Mouse (Mus musculus): ENCODE measurements around the gene Scp2. TPM values are rescaled to one million over a fixed set of nuclear protein-coding genes. Genes with fewer than 3 reads are reported as not detected.
A peak's percentile ranks its signal among the peaks of the same experiment; 100 is the strongest.
"Not testable (repeated sequence)": the region's sequence is repeated elsewhere in the genome, so short reads cannot be mapped to it uniquely, and the experiment has no call there.

Scp2 gene
- 189 and 200 TPM in 2 replicates for polyA plus RNA-seq (2015; fragmentation: Nextera tagmentation; extraction: Ambion mirVana)

DNA sequence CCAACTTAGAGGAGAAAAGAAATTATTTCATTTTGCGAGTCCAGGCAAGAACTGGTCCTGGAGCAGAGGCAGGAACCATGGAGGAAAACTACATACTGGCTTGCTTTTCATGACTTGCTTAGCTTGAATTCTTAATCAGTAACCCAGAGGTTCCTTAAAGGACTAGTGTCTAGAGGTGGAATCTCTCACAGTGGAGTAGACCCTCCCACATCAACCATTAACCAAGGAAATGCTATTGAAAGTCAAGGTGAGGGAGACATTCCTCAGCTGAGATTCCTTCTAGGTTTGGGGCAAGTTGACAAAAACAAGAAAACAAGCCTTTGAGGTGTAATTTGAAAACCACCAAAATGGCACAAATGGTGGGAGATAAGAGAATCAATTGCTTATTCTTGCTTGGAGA, at the start of gene Scp2:
Scp2 (minus strand) TSS at position 119 of the 400 bp plus-strand sequence.
- WGBS, result 85% methylated on average over 1 of the region's 1 CpGs
- H3K27ac ChIP-seq (ENCODE audit: low read length), result no peak within 1 kb of the TSS
- no peak within 1 kb of the TSS for H3K4me3 ChIP-seq (ENCODE audit: low read length)
- no peak within 1 kb of the TSS for H3K9ac ChIP-seq (ENCODE audit: low read length)
- peaks cover 4% of the 10 kb centered on the region for H3K9me3 ChIP-seq (replicated peaks; ENCODE audit: control insufficient read depth, low read length)
- H3K4me2 ChIP-seq (ENCODE audit: low read depth, low read length), result no peak within 1 kb of the TSS
- ATAC-seq (replicated peaks; ENCODE audit: extremely low read depth, insufficient read depth, low FRiP score), result no peak
- H3K36me3 ChIP-seq (ENCODE audit: control insufficient read depth, insufficient read depth), result no peaks in the 10 kb centered on the region
- H3K4me1 ChIP-seq (ENCODE audit: control insufficient read depth, insufficient read depth, low read length), result no peaks in the 10 kb centered on the region
- no peaks in the 10 kb centered on the region for H3K27me3 ChIP-seq (ENCODE audit: control insufficient read depth, insufficient read depth, low read length)

GRCm38 (mm10) chr4:108192821-108193323, 48.1 kb upstream of the Scp2 start:
- Histone ChIP-seq H3K27me3 (ENCODE audit: control insufficient read depth, insufficient read depth, low read length) (no peaks in the 10 kb centered on the region), H3K36me3 (ENCODE audit: control insufficient read depth, insufficient read depth) (no peaks in the 10 kb centered on the region), H3K9me3 (replicated peaks; ENCODE audit: control insufficient read depth, low read length) (no peaks in the 10 kb centered on the region), H3K4me3 (ENCODE audit: low read length) (no peak overlapping the region), H3K9ac (ENCODE audit: low read length) (no peak overlapping the region), H3K4me2 (ENCODE audit: low read depth, low read length) (no peak overlapping the region), H3K27ac (ENCODE audit: low read length) (no peak overlapping the region), H3K4me1 (ENCODE audit: control insufficient read depth, insufficient read depth, low read length) (peaks cover 3% of the 10 kb centered on the region; the same call in 1 of the 2 replicates)
- WGBS, result 65% methylated on average over 2 of the region's 2 CpGs
- ATAC-seq (replicated peaks; ENCODE audit: extremely low read depth, insufficient read depth, low FRiP score), result no peak

DNA sequence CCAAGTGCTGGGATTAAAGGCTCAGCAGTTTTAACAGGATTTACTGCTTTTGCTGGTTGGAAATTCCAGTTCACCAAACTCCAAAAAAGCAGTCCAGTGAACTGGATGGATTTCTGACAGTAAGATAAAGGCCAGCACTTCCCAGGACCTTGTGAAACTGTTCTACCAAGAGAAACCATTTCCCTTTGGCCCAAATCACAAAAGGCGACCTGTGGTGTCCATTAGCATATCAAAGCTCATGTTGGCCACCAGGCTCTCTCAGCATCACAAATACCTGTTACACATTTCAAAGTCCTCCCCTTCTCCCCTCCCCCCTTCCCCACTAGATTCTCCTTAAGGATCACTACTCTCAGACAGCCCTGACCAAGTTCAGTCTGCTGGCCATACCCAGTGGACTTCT, 37.5 kb upstream of the Scp2 start:
- no peak for ATAC-seq (replicated peaks; ENCODE audit: extremely low read depth, insufficient read depth, low FRiP score)
- Histone ChIP-seq H3K9me3 (replicated peaks; ENCODE audit: control insufficient read depth, low read length) (no peaks in the 10 kb centered on the region), H3K27ac (ENCODE audit: low read length) (no peak overlapping the region), H3K4me3 (ENCODE audit: low read length) (no peak overlapping the region), H3K36me3 (ENCODE audit: control insufficient read depth, insufficient read depth) (no peaks in the 10 kb centered on the region), H3K9ac (ENCODE audit: low read length) (no peak overlapping the region), H3K27me3 (ENCODE audit: control insufficient read depth, insufficient read depth, low read length) (no peaks in the 10 kb centered on the region), H3K4me1 (ENCODE audit: control insufficient read depth, insufficient read depth, low read length) (no peaks in the 10 kb centered on the region), H3K4me2 (ENCODE audit: low read depth, low read length) (no peak overlapping the region)
- 54% methylated on average over 1 of the region's 1 CpGs for WGBS

DNA sequence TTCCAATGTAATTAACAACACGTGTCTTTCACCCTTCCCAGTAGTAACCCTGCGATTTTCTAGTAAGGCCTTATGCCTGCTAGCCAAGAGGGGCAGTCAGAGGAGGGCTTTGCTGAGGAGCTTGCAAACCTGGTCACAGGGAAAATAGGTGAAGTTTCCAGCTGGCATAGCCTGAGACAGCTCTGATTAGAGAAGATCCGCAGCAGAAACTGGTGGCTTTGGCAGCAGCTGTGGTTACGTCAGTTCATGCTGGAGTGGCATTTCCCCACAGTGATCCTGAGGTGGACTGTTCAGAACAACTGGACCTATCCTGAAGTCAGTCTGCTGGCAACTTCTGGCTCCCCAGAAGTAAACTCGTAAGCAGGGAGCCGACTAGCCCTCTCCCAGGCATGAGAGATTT, 23.3 kb upstream of the Scp2 start:
- no peak for ATAC-seq (replicated peaks; ENCODE audit: extremely low read depth, insufficient read depth, low FRiP score)
- 82% methylated on average over 6 of the region's 6 CpGs for WGBS
- peaks cover 3% of the 10 kb centered on the region; the same call in 1 of the 2 replicates for H3K4me1 ChIP-seq (ENCODE audit: control insufficient read depth, insufficient read depth, low read length)

GRCm38 (mm10) chr4:108166874-108167273, 22.1 kb upstream of the Scp2 start:
- Histone ChIP-seq H3K36me3 (ENCODE audit: control insufficient read depth, insufficient read depth) (0 out of 2 replicates have a peak, but pooled peaks cover 3% of the 10 kb centered on the region), H3K9ac (ENCODE audit: low read length) (no peak overlapping the region), H3K4me2 (ENCODE audit: low read depth, low read length) (no peak overlapping the region), H3K9me3 (replicated peaks; ENCODE audit: control insufficient read depth, low read length) (no peaks in the 10 kb centered on the region), H3K4me3 (ENCODE audit: low read length) (no peak overlapping the region), H3K27ac (ENCODE audit: low read length) (no peak overlapping the region), H3K4me1 (ENCODE audit: control insufficient read depth, insufficient read depth, low read length) (peaks cover 3% of the 10 kb centered on the region; the same call in 1 of the 2 replicates), H3K27me3 (ENCODE audit: control insufficient read depth, insufficient read depth, low read length) (no peaks in the 10 kb centered on the region)
- 68% methylated on average over 4 of the region's 4 CpGs for WGBS
- ATAC-seq (replicated peaks; ENCODE audit: extremely low read depth, insufficient read depth, low FRiP score), result no peak

More for the DNA sequence above, 23.3 kb upstream of the Scp2 start:
- 0 out of 2 replicates have a peak, but pooled peaks cover 3% of the 10 kb centered on the region for H3K36me3 ChIP-seq (ENCODE audit: control insufficient read depth, insufficient read depth)
- H3K27ac ChIP-seq (ENCODE audit: low read length), result no peak overlapping the region
- no peak overlapping the region for H3K9ac ChIP-seq (ENCODE audit: low read length)
- H3K9me3 ChIP-seq (replicated peaks; ENCODE audit: control insufficient read depth, low read length), result no peaks in the 10 kb centered on the region
- H3K27me3 ChIP-seq (ENCODE audit: control insufficient read depth, insufficient read depth, low read length), result no peaks in the 10 kb centered on the region
- H3K4me2 ChIP-seq (ENCODE audit: low read depth, low read length), result no peak overlapping the region
- H3K4me3 ChIP-seq (ENCODE audit: low read length), result no peak overlapping the region

DNA sequence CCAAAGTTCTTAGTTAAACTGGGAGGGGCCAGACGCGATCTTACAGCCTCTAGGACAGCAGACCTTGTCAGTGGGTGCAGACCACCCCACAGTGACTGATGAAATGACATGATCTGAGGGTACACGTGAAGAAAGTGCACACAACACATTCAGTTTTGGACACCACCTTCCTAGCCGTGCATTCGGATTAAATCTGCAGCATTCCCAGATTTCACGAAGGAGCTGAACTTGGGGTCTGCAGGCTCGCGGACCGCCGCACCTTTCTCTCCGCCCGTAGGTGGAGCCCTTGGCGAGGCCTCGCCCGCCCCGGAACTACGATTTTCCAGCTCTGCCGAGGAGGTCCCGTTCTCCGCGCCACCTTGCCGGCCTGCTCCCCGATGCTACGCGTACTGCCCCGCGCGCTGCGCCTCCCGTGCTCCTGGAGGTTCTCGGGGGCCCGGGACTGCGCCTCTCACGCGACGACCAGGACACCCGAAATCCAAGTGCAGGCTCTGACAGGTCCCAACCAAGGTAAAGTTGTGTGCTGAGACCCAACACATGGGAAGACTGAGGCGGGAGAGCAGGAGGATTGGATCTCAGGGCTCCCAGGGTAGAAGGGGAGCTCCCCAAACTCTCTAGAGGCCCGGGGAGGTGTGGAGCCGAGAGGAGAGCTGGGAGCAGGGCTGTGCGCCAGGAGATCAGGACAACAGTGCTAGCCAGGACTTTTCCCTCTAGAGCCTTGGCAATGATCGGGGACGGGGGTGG, 20.5 kb upstream of the Scp2 start, which contains the start of gene Echdc2:
Echdc2 (plus strand) TSS at position 286 of the 744 bp plus-strand sequence.
- H3K27me3 ChIP-seq (ENCODE audit: control insufficient read depth, insufficient read depth, low read length), result no peaks in the 10 kb centered on the region
- peak within 1 kb of the TSS; percentile 85 for H3K4me3 ChIP-seq (ENCODE audit: low read length)
- H3K4me2 ChIP-seq (ENCODE audit: low read depth, low read length), result peak within 1 kb of the TSS; percentile 97
- no peaks in the 10 kb centered on the region for H3K36me3 ChIP-seq (ENCODE audit: control insufficient read depth, insufficient read depth)
- no peaks in the 10 kb centered on the region for H3K9me3 ChIP-seq (replicated peaks; ENCODE audit: control insufficient read depth, low read length)
- 1% methylated on average over 42 of the region's 43 CpGs for WGBS
- H3K4me1 ChIP-seq (ENCODE audit: control insufficient read depth, insufficient read depth, low read length), result peaks cover 3% of the 10 kb centered on the region; the same call in 1 of the 2 replicates
- peak; percentile 63 for ATAC-seq (replicated peaks; ENCODE audit: extremely low read depth, insufficient read depth, low FRiP score)
- peak within 1 kb of the TSS; percentile 89 for H3K9ac ChIP-seq (ENCODE audit: low read length)
- H3K27ac ChIP-seq (ENCODE audit: low read length), result no peak within 1 kb of the TSS

GRCm38 (mm10) chr4:108163291-108163690, 18.5 kb upstream of the Scp2 start:
- Histone ChIP-seq H3K4me1 (ENCODE audit: control insufficient read depth, insufficient read depth, low read length) (peaks cover 3% of the 10 kb centered on the region; the same call in 1 of the 2 replicates), H3K9me3 (replicated peaks; ENCODE audit: control insufficient read depth, low read length) (no peaks in the 10 kb centered on the region), H3K27ac (ENCODE audit: low read length) (no peak overlapping the region), H3K4me3 (ENCODE audit: low read length) (no peak overlapping the region), H3K36me3 (ENCODE audit: control insufficient read depth, insufficient read depth) (no peaks in the 10 kb centered on the region), H3K9ac (ENCODE audit: low read length) (no peak overlapping the region), H3K27me3 (ENCODE audit: control insufficient read depth, insufficient read depth, low read length) (no peaks in the 10 kb centered on the region), H3K4me2 (ENCODE audit: low read depth, low read length) (no peak overlapping the region)
- ATAC-seq (replicated peaks; ENCODE audit: extremely low read depth, insufficient read depth, low FRiP score), result no peak
- 86% methylated on average over 3 of the region's 3 CpGs for WGBS

DNA sequence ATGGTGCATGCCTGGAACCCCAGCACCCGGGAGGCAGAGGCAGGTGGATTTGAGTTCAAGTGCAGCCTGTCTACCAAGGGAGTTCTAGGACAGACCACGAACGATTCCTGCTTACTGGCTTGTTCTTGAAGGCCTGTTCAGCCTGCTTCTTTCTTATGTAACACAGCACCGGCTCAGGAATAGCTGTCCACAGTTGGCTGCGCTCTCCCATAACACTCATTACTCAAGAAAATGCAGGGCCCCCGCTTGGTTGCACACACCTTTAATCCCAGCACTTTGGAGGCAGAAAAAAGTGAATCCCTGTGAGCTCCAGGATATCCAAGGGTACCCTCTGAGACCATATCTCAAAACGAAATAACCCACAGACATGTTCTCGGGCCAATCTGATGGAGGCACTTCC, 17.1 kb upstream of the Scp2 start:
- Histone ChIP-seq H3K9me3 (replicated peaks; ENCODE audit: control insufficient read depth, low read length) (no peaks in the 10 kb centered on the region), H3K4me3 (ENCODE audit: low read length) (no peak overlapping the region), H3K9ac (ENCODE audit: low read length) (no peak overlapping the region), H3K4me1 (ENCODE audit: control insufficient read depth, insufficient read depth, low read length) (peaks cover 3% of the 10 kb centered on the region; the same call in 1 of the 2 replicates), H3K27ac (ENCODE audit: low read length) (no peak overlapping the region), H3K36me3 (ENCODE audit: control insufficient read depth, insufficient read depth) (no peaks in the 10 kb centered on the region), H3K4me2 (ENCODE audit: low read depth, low read length) (no peak overlapping the region), H3K27me3 (ENCODE audit: control insufficient read depth, insufficient read depth, low read length) (no peaks in the 10 kb centered on the region)
- ATAC-seq (replicated peaks; ENCODE audit: extremely low read depth, insufficient read depth, low FRiP score), result no peak
- 88% methylated on average over 8 of the region's 8 CpGs for WGBS

DNA sequence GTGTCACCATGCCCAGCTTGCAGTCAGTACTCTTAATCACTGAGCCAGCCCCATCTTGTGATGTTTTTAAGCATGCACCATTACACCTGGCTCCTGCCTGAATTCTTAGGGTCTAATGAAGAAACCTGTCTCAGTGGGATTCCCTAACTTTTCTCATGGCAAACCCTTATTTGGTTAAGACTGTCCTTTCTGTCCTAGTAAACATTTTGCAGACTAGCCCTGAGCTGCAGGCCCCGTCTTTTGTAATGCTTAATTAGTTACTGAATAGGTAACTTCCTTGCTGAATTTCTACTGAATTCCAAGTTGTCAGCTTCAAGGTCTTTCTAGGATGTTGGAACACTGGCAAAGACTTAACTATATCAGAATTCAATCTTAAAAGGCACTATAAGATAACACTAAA, 10.3 kb upstream of the Scp2 start:
- H3K27me3 ChIP-seq (ENCODE audit: control insufficient read depth, insufficient read depth, low read length); H3K9me3 ChIP-seq (replicated peaks; ENCODE audit: control insufficient read depth, low read length); H3K4me1 ChIP-seq (ENCODE audit: control insufficient read depth, insufficient read depth, low read length); H3K9ac ChIP-seq (ENCODE audit: low read length); ATAC-seq (replicated peaks; ENCODE audit: extremely low read depth, insufficient read depth, low FRiP score); H3K27ac ChIP-seq (ENCODE audit: low read length); H3K4me3 ChIP-seq (ENCODE audit: low read length); H3K36me3 ChIP-seq (ENCODE audit: control insufficient read depth, insufficient read depth); H3K4me2 ChIP-seq (ENCODE audit: low read depth, low read length): not testable (repeated sequence)
- WGBS, result 86% methylated on average over 1 of the region's 1 CpGs
